Mouse (Mus musculus): ENCODE data around the gene Prdx5. TPM values are rescaled to one million over a fixed set of nuclear protein-coding genes. Genes with fewer than 3 reads are reported as not detected.

Prdx5 gene
- polyA plus RNA-seq, 1 experiment from 2014 or later = 215 TPM

- Histone ChIP-seq H3K27ac (replicated peaks; ENCODE audit: low read depth, low read length) (no peak overlapping the region), H3K9ac (replicated peaks; ENCODE audit: low read length) (no peak overlapping the region), H3K4me1 (ENCODE audit: control insufficient read depth, insufficient read depth, low read length) (no peaks in the 10 kb centered on the region), H3K36me3 (ENCODE audit: control insufficient read depth, insufficient read depth, low read length) (no peaks in the 10 kb centered on the region), H3K27me3 (ENCODE audit: control insufficient read depth, insufficient read depth, low read length) (no peaks in the 10 kb centered on the region), H3K9me3 (ENCODE audit: control insufficient read depth, low read length) (peaks cover 9% of the 10 kb centered on the region), H3K4me2 (ENCODE audit: low read length) (no peak overlapping the region), H3K4me3 (replicated peaks; ENCODE audit: low read depth, low read length) (no peak overlapping the region)
- WGBS = 92% methylated on average over 4 of the region's 4 CpGs
- ATAC-seq (ENCODE audit: low FRiP score, low TSS enrichment) (no peak), DNase-seq (no peak)
Measured at GRCm38 (mm10) chr19:6877965-6878364, 31.9 kb downstream of the Prdx5 start.

- no peaks in the 10 kb centered on the region for H3K36me3 ChIP-seq (ENCODE audit: control insufficient read depth, insufficient read depth, low read length)
- H3K9ac ChIP-seq (replicated peaks; ENCODE audit: low read length) = no peak overlapping the region
- H3K27ac ChIP-seq (replicated peaks; ENCODE audit: low read depth, low read length) = no peak overlapping the region
- ATAC-seq (ENCODE audit: low FRiP score, low TSS enrichment) (no peak), DNase-seq (no peak)
- H3K4me1 ChIP-seq (ENCODE audit: control insufficient read depth, insufficient read depth, low read length) = no peaks in the 10 kb centered on the region
- no peak overlapping the region for H3K4me3 ChIP-seq (replicated peaks; ENCODE audit: low read depth, low read length)
- no peaks in the 10 kb centered on the region for H3K27me3 ChIP-seq (ENCODE audit: control insufficient read depth, insufficient read depth, low read length)
- H3K4me2 ChIP-seq (ENCODE audit: low read length) = no peak overlapping the region
- H3K9me3 ChIP-seq (ENCODE audit: control insufficient read depth, low read length) = peaks cover 9% of the 10 kb centered on the region
Measured at GRCm38 (mm10) chr19:6876799-6877198, 33.1 kb downstream of the Prdx5 start.

- Histone ChIP-seq H3K36me3 (ENCODE audit: control insufficient read depth, insufficient read depth, low read length) (no peaks in the 10 kb centered on the region), H3K4me2 (ENCODE audit: low read length) (no peak overlapping the region), H3K4me3 (replicated peaks; ENCODE audit: low read depth, low read length) (no peak overlapping the region), H3K9ac (replicated peaks; ENCODE audit: low read length) (no peak overlapping the region), H3K27me3 (ENCODE audit: control insufficient read depth, insufficient read depth, low read length) (no peaks in the 10 kb centered on the region), H3K9me3 (ENCODE audit: control insufficient read depth, low read length) (peaks cover 9% of the 10 kb centered on the region), H3K4me1 (ENCODE audit: control insufficient read depth, insufficient read depth, low read length) (no peaks in the 10 kb centered on the region), H3K27ac (replicated peaks; ENCODE audit: low read depth, low read length) (no peak overlapping the region)
- ATAC-seq (ENCODE audit: low FRiP score, low TSS enrichment) (no peak), DNase-seq (no peak)
- WGBS = 86% methylated on average over 6 of the region's 6 CpGs
Measured at GRCm38 (mm10) chr19:6875834-6876233, 34.1 kb downstream of the Prdx5 start.

GRCm38 (mm10) chr19:6874257-6874656 lies 35.6 kb downstream of the Prdx5 start:
- no peak for ATAC-seq (ENCODE audit: low FRiP score, low TSS enrichment)
- Histone ChIP-seq H3K4me2 (ENCODE audit: low read length) (no peak overlapping the region), H3K27me3 (ENCODE audit: control insufficient read depth, insufficient read depth, low read length) (no peaks in the 10 kb centered on the region), H3K9ac (replicated peaks; ENCODE audit: low read length) (no peak overlapping the region), H3K27ac (replicated peaks; ENCODE audit: low read depth, low read length) (no peak overlapping the region), H3K9me3 (ENCODE audit: control insufficient read depth, low read length) (peaks cover 5% of the 10 kb centered on the region; the same call in 1 of the 2 replicates), H3K36me3 (ENCODE audit: control insufficient read depth, insufficient read depth, low read length) (no peaks in the 10 kb centered on the region), H3K4me3 (replicated peaks; ENCODE audit: low read depth, low read length) (no peak overlapping the region), H3K4me1 (ENCODE audit: control insufficient read depth, insufficient read depth, low read length) (no peaks in the 10 kb centered on the region)
- no peak for DNase-seq
- 87% methylated on average over 1 of the region's 1 CpGs for WGBS

GRCm38 (mm10) chr19:6872701-6873100 lies 37.2 kb downstream of the Prdx5 start:
- Histone ChIP-seq H3K9me3 (ENCODE audit: control insufficient read depth, low read length) (no peaks in the 10 kb centered on the region; the same call in 1 of the 2 replicates), H3K36me3 (ENCODE audit: control insufficient read depth, insufficient read depth, low read length) (no peaks in the 10 kb centered on the region), H3K4me3 (replicated peaks; ENCODE audit: low read depth, low read length) (no peak overlapping the region), H3K4me2 (ENCODE audit: low read length) (no peak overlapping the region), H3K27me3 (ENCODE audit: control insufficient read depth, insufficient read depth, low read length) (no peaks in the 10 kb centered on the region), H3K4me1 (ENCODE audit: control insufficient read depth, insufficient read depth, low read length) (no peaks in the 10 kb centered on the region), H3K27ac (replicated peaks; ENCODE audit: low read depth, low read length) (no peak overlapping the region), H3K9ac (replicated peaks; ENCODE audit: low read length) (no peak overlapping the region)
- no peak for ATAC-seq (ENCODE audit: low FRiP score, low TSS enrichment)
- no peak for DNase-seq
- WGBS = 80% methylated on average over 3 of the region's 3 CpGs

- no peaks in the 10 kb centered on the region for H3K9me3 ChIP-seq (ENCODE audit: control insufficient read depth, low read length)
- H3K4me1 ChIP-seq (ENCODE audit: control insufficient read depth, insufficient read depth, low read length) = no peaks in the 10 kb centered on the region
- no peak overlapping the region for H3K4me3 ChIP-seq (replicated peaks; ENCODE audit: low read depth, low read length)
- no peaks in the 10 kb centered on the region for H3K36me3 ChIP-seq (ENCODE audit: control insufficient read depth, insufficient read depth, low read length)
- no peak overlapping the region for H3K4me2 ChIP-seq (ENCODE audit: low read length)
- H3K27ac ChIP-seq (replicated peaks; ENCODE audit: low read depth, low read length) = no peak overlapping the region
- no peaks in the 10 kb centered on the region for H3K27me3 ChIP-seq (ENCODE audit: control insufficient read depth, insufficient read depth, low read length)
- ATAC-seq (ENCODE audit: low FRiP score, low TSS enrichment) (no peak), DNase-seq (no peak)
- H3K9ac ChIP-seq (replicated peaks; ENCODE audit: low read length) = no peak overlapping the region
- WGBS = 57% methylated on average over 5 of the region's 5 CpGs
Measured at GRCm38 (mm10) chr19:6871574-6872271, 38.2 kb downstream of the Prdx5 start.

GRCm38 (mm10) chr19:6869355-6869754 lies 40.6 kb downstream of the Prdx5 start:
- Histone ChIP-seq H3K4me1 (ENCODE audit: control insufficient read depth, insufficient read depth, low read length) (no peaks in the 10 kb centered on the region), H3K27me3 (ENCODE audit: control insufficient read depth, insufficient read depth, low read length) (no peaks in the 10 kb centered on the region), H3K4me2 (ENCODE audit: low read length) (no peak overlapping the region), H3K27ac (replicated peaks; ENCODE audit: low read depth, low read length) (no peak overlapping the region), H3K9me3 (ENCODE audit: control insufficient read depth, low read length) (no peaks in the 10 kb centered on the region), H3K4me3 (replicated peaks; ENCODE audit: low read depth, low read length) (no peak overlapping the region), H3K9ac (replicated peaks; ENCODE audit: low read length) (no peak overlapping the region), H3K36me3 (ENCODE audit: control insufficient read depth, insufficient read depth, low read length) (no peaks in the 10 kb centered on the region)
- no peak for ATAC-seq (ENCODE audit: low FRiP score, low TSS enrichment)
- DNase-seq = no peak
- WGBS = 16% methylated on average over 5 of the region's 5 CpGs

- ATAC-seq (ENCODE audit: low FRiP score, low TSS enrichment) (no peak), DNase-seq (no peak)
- 93% methylated on average over 4 of the region's 4 CpGs for WGBS
- H3K36me3 ChIP-seq (ENCODE audit: control insufficient read depth, insufficient read depth, low read length) = no peaks in the 10 kb centered on the region
- H3K4me1 ChIP-seq (ENCODE audit: control insufficient read depth, insufficient read depth, low read length) = no peaks in the 10 kb centered on the region
- no peaks in the 10 kb centered on the region for H3K9me3 ChIP-seq (ENCODE audit: control insufficient read depth, low read length)
- no peak overlapping the region for H3K4me3 ChIP-seq (replicated peaks; ENCODE audit: low read depth, low read length)
- H3K4me2 ChIP-seq (ENCODE audit: low read length) = no peak overlapping the region
- no peak overlapping the region for H3K27ac ChIP-seq (replicated peaks; ENCODE audit: low read depth, low read length)
- H3K9ac ChIP-seq (replicated peaks; ENCODE audit: low read length) = no peak overlapping the region
- H3K27me3 ChIP-seq (ENCODE audit: control insufficient read depth, insufficient read depth, low read length) = no peaks in the 10 kb centered on the region
Measured at GRCm38 (mm10) chr19:6861451-6861850, 48.5 kb downstream of the Prdx5 start.

GRCm38 (mm10) chr19:6860706-6861105 lies 49.2 kb downstream of the Prdx5 start:
- WGBS = 83% methylated on average over 6 of the region's 6 CpGs
- no peaks in the 10 kb centered on the region for H3K36me3 ChIP-seq (ENCODE audit: control insufficient read depth, insufficient read depth, low read length)

More at GRCm38 (mm10) chr19:6860706-6861105, 49.2 kb downstream of the Prdx5 start:
- ATAC-seq (ENCODE audit: low FRiP score, low TSS enrichment) (no peak), DNase-seq (no peak)
- H3K27me3 ChIP-seq (ENCODE audit: control insufficient read depth, insufficient read depth, low read length) = no peaks in the 10 kb centered on the region
- no peak overlapping the region for H3K9ac ChIP-seq (replicated peaks; ENCODE audit: low read length)
- H3K27ac ChIP-seq (replicated peaks; ENCODE audit: low read depth, low read length) = no peak overlapping the region
- H3K4me2 ChIP-seq (ENCODE audit: low read length) = no peak overlapping the region
- H3K4me1 ChIP-seq (ENCODE audit: control insufficient read depth, insufficient read depth, low read length) = 0 out of 2 replicates have a peak, but pooled peaks cover under 1% of the 10 kb centered on the region
- no peaks in the 10 kb centered on the region for H3K9me3 ChIP-seq (ENCODE audit: control insufficient read depth, low read length)
- no peak overlapping the region for H3K4me3 ChIP-seq (replicated peaks; ENCODE audit: low read depth, low read length)
